Comparison of ENCODE assay signal across 16 mouse cellular contexts in genomic region chr9:86478414-86479093, GRCm38 (mm10). TPM values are rescaled to one million over a fixed set of nuclear protein-coding genes. Genes with fewer than 3 reads are reported as not detected.
DNase-seq lines count a peak whose midpoint lies in the region; ATAC-seq and TF ChIP-seq lines count a peak whose summit lies in the region.
"Had no signal": no experiment of that assay in that cellular context is flagged by ENCODE, and none has a peak within 500 bp of the region (broad histone marks: within the 10 kb centered on the region; RNA-seq: fewer than 3 reads in every experiment).

No protein-coding gene starts in this region.

- no peak overlapping the region for H3K9ac ChIP-seq in heart, embryonic 11.5 days (ENCODE audit: low read depth, low read length)
- no peak overlapping the region for H3K9ac ChIP-seq in kidney, postnatal 0 days (ENCODE audit: low read depth, low read length)
- no peak overlapping the region for H3K9ac ChIP-seq in kidney, embryonic 15.5 days
- H3K9ac ChIP-seq: embryonic facial prominence, embryonic 12.5 days; forebrain, embryonic 15.5 days; hindbrain, embryonic 13.5 days; liver, postnatal 0 days; midbrain, embryonic 13.5 days had no signal

- no peak for ATAC-seq in heart, embryonic 11.5 days (replicated peaks; ENCODE audit: insufficient number of reproducible peaks, low FRiP score, low TSS enrichment)
- ATAC-seq in kidney, postnatal 0 days (replicated peaks; ENCODE audit: low FRiP score, low read depth): no peak
- no peak for ATAC-seq in kidney, embryonic 15.5 days (replicated peaks; ENCODE audit: low FRiP score)
- ATAC-seq: forebrain, embryonic 15.5 days; liver, postnatal 0 days; midbrain, embryonic 13.5 days had no signal

- TF ChIP-seq POLR2A in bone marrow macrophage, adult 2 months (IDR thresholded peaks at IDR 0.05; ENCODE audit: borderline replicate concordance, low read depth, low read length): no peak

- H3K27me3 ChIP-seq in heart, embryonic 11.5 days (ENCODE audit: control insufficient read depth, insufficient read depth, low read length): no peaks in the 10 kb centered on the region
- H3K27me3 ChIP-seq in kidney, postnatal 0 days (ENCODE audit: insufficient read depth, low read length): no peaks in the 10 kb centered on the region
- H3K27me3 ChIP-seq in kidney, embryonic 15.5 days: no peaks in the 10 kb centered on the region
- H3K27me3 ChIP-seq: CH12.LX; embryonic facial prominence, embryonic 12.5 days; forebrain, embryonic 15.5 days; hindbrain, embryonic 13.5 days; midbrain, embryonic 13.5 days had no signal

- H3K4me3 ChIP-seq in heart, embryonic 11.5 days (ENCODE audit: low read depth, low read length): no peak overlapping the region
- no peak overlapping the region for H3K4me3 ChIP-seq in kidney, postnatal 0 days (replicated peaks; ENCODE audit: low read depth, low read length)
- H3K4me3 ChIP-seq in kidney, embryonic 15.5 days (replicated peaks): no peak overlapping the region
- H3K4me3 ChIP-seq in bone marrow macrophage, adult 2 months (ENCODE audit: insufficient read depth, low read length): peak overlapping the region; percentile 46
- H3K4me3 ChIP-seq: embryonic facial prominence, embryonic 12.5 days; forebrain, embryonic 15.5 days; hindbrain, embryonic 13.5 days; midbrain, embryonic 13.5 days had no signal

- peak; percentile 26 to 28 for DNase-seq in heart, adult 18-20 months
- peak; percentile 5 for DNase-seq in kidney, postnatal 0 days (ENCODE audit: low spot score)
- peak; percentile 26 for DNase-seq in lung, postnatal 36 days
- DNase-seq in urinary bladder, postnatal 10 days (ENCODE audit: low spot score): no peak
- DNase-seq: cerebellum, adult 11-12 months; liver, postnatal 0 days; right cerebral cortex, postnatal 4 days; thymus, postnatal 25 days had no signal

- no peaks in the 10 kb centered on the region for H3K36me3 ChIP-seq in heart, embryonic 11.5 days (ENCODE audit: control insufficient read depth, insufficient read depth, low read length)
- no peaks in the 10 kb centered on the region for H3K36me3 ChIP-seq in kidney, postnatal 0 days (ENCODE audit: insufficient read depth, low read length)
- no peaks in the 10 kb centered on the region for H3K36me3 ChIP-seq in kidney, embryonic 15.5 days
- H3K36me3 ChIP-seq: embryonic facial prominence, embryonic 12.5 days; forebrain, embryonic 15.5 days; hindbrain, embryonic 13.5 days; midbrain, embryonic 13.5 days had no signal

- no peak overlapping the region for H3K4me2 ChIP-seq in heart, embryonic 11.5 days
- no peak overlapping the region for H3K4me2 ChIP-seq in kidney, postnatal 0 days (ENCODE audit: low read length)
- H3K4me2 ChIP-seq in kidney, embryonic 15.5 days: no peak overlapping the region
- H3K4me2 ChIP-seq: embryonic facial prominence, embryonic 12.5 days; forebrain, embryonic 15.5 days; hindbrain, embryonic 13.5 days; midbrain, embryonic 13.5 days had no signal

- no peak overlapping the region for H3K27ac ChIP-seq in heart, embryonic 11.5 days (ENCODE audit: low read depth, low read length)
- H3K27ac ChIP-seq in kidney, postnatal 0 days: no peak overlapping the region
- H3K27ac ChIP-seq in kidney, embryonic 15.5 days: no peak overlapping the region
- peak overlapping the region; percentile 79 for H3K27ac ChIP-seq in bone marrow macrophage, adult 2 months (ENCODE audit: insufficient read depth, low read depth, low read length)
- H3K27ac ChIP-seq: embryonic facial prominence, embryonic 12.5 days; forebrain, embryonic 15.5 days; hindbrain, embryonic 13.5 days; midbrain, embryonic 13.5 days had no signal

- no peak for TF ChIP-seq CTCF in kidney, postnatal 0 days (IDR thresholded peaks at IDR 0.05; ENCODE audit: low read depth)
- TF ChIP-seq CTCF in bone marrow macrophage, adult 2 months (IDR thresholded peaks at IDR 0.05; ENCODE audit: low read depth, low read length): no peak

- peaks cover 5% of the 10 kb centered on the region; the same call in 1 of the 2 replicates for H3K4me1 ChIP-seq in heart, embryonic 11.5 days (ENCODE audit: control insufficient read depth, insufficient read depth, low read length)
- no peaks in the 10 kb centered on the region for H3K4me1 ChIP-seq in kidney, postnatal 0 days (replicated peaks; ENCODE audit: insufficient read depth, low read length)
- H3K4me1 ChIP-seq in kidney, embryonic 15.5 days: no peaks in the 10 kb centered on the region
- H3K4me1 ChIP-seq in bone marrow macrophage, adult 2 months (ENCODE audit: control insufficient read depth, insufficient read depth, low read length): peaks cover 25% of the 10 kb centered on the region
- H3K4me1 ChIP-seq: embryonic facial prominence, embryonic 12.5 days; forebrain, embryonic 15.5 days; midbrain, embryonic 13.5 days had no signal

- WGBS in heart, embryonic 11.5 days (ENCODE audit: insufficient replicate concordance): 70% methylated on average over 5 of the region's 5 CpGs
- 71% methylated on average over 5 of the region's 5 CpGs for WGBS in kidney, postnatal 0 days
- WGBS in kidney, embryonic 15.5 days: 74% methylated on average over 5 of the region's 5 CpGs

- H3K9me3 ChIP-seq in heart, embryonic 11.5 days (replicated peaks; ENCODE audit: control insufficient read depth, low read length): no peaks in the 10 kb centered on the region
- no peaks in the 10 kb centered on the region for H3K9me3 ChIP-seq in kidney, postnatal 0 days (replicated peaks; ENCODE audit: low read length)
- no peaks in the 10 kb centered on the region for H3K9me3 ChIP-seq in kidney, embryonic 15.5 days (replicated peaks)
- H3K9me3 ChIP-seq: embryonic facial prominence, embryonic 12.5 days; forebrain, embryonic 15.5 days; hindbrain, embryonic 13.5 days; midbrain, embryonic 13.5 days had no signal

RNA-seq across cellular contexts. Expression of gene Dop1a, which starts 11.6 kb away (rescaled TPM):
- 10 to 100 TPM; 16.1 to 18.4 TPM for total RNA-seq in heart, adult 18-20 months (2021)
- polyA plus RNA-seq in heart, embryonic 11.5 days (2014; fragmentation: Nextera tagmentation; extraction: Ambion mirVana): 10.5 and 14.1 TPM in 2 replicates
- polyA plus RNA-seq in kidney, postnatal 0 days (2015; fragmentation: Nextera tagmentation; extraction: Ambion mirVana): 7.5 and 9.7 TPM in 2 replicates
- polyA plus RNA-seq in kidney, embryonic 15.5 days (2015; fragmentation: Nextera tagmentation; extraction: Ambion mirVana): 9.9 and 13.0 TPM in 2 replicates
- polyA plus RNA-seq in bone marrow macrophage, adult 2 months (2012; ENCODE audit: insufficient read depth, insufficient read length, missing spikeins): 23.8 and 26.9 TPM in 2 replicates

RNA-seq across cellular contexts. Expression of gene Ube2cbp, which starts 13.8 kb away (rescaled TPM):
- 1 to 10 TPM; 1.7 to 1.9 TPM for total RNA-seq in heart, adult 18-20 months (2021)
- 4.0 and 4.7 TPM in 2 replicates for polyA plus RNA-seq in heart, embryonic 11.5 days (2014; fragmentation: Nextera tagmentation; extraction: Ambion mirVana)
- polyA plus RNA-seq in kidney, postnatal 0 days (2015; fragmentation: Nextera tagmentation; extraction: Ambion mirVana): 8.2 and 9.3 TPM in 2 replicates
- 8.8 and 9.0 TPM in 2 replicates for polyA plus RNA-seq in kidney, embryonic 15.5 days (2015; fragmentation: Nextera tagmentation; extraction: Ambion mirVana)
- 0.31 TPM in 1 of 2 replicates, not detected in the other for polyA plus RNA-seq in bone marrow macrophage, adult 2 months (2012; ENCODE audit: insufficient read depth, insufficient read length, missing spikeins)
